Mouse (Mus musculus): Measurements from ENCODE around the gene Strap. TPM values are rescaled to one million over a fixed set of nuclear protein-coding genes. Genes with fewer than 3 reads are reported as not detected.
A peak's percentile ranks its signal among the peaks of the same experiment; 100 is the strongest.
"Not testable (repeated sequence)": the region's sequence is repeated elsewhere in the genome, so short reads cannot be mapped to it uniquely, and the experiment has no call there.

Strap gene
- total RNA-seq (2021): 100 to 1,000 TPM; 131 TPM

DNA sequence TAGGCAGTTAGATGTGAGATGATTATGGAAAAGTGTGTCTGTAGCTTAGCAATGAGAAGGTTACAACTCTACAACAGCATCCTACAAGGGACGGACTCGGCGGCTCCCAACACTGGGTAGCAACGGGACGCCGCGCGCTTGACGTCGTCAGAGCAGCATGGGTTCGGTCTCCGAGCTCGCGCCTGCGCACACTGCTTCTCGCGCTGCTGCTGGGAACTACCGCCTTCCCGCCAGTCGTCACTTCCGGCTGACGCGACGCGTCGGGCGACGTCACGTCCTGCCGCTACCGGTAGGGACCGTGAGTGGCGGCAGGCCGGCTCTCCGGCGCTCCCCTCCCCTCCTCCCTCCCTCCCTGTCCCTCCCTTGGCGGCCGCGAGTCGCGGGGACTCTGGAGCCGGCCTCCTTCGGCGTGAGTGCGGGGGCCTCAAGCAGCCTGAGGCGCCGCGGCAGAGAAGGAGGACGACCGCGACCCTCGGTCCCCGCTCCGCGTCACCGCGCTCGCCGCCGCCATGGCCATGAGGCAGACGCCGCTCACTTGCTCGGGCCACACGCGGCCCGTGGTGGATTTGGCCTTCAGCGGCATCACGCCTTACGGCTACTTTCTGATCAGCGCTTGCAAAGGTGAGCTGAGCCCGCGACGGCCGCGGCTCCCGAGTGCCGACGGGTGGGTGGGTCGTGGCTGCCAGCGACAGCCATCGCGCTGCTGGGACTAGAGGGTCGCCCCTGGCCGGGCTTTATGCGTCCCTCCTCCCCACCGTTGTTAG is at the start of gene Strap:
Strap (plus strand) TSS at position 233 of the 764 bp plus-strand sequence.
- peak; percentile 90 to 97 for DNase-seq (ENCODE audit: extremely low spot score in 1 of 2, low spot score in 2 of 2)
- intact Hi-C loops (cut with DNase I): no loop called here

DNA sequence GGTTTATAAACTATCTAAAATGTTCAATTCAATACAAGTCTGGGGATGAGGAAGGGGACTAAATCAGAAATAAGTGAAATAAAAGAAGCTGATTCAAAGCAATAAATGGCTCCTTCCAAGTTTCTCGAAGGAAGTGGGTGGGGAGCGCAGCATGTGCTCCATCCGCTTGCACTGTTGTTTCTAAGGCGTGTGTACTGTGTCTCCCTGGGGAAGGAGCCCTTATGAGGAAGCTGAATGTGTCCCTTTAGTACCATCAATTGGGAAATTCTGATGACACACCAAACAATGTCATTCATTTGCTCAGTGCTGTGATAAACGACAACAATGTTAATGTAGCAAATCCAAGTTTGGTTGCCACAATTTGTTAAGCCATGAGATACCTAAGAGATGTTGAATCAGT is 47.2 kb upstream of the Strap start:
- intact Hi-C loops (cut with DNase I): no loop called here
- DNase-seq (ENCODE audit: extremely low spot score in 1 of 2, low spot score in 2 of 2): no peak

DNA sequence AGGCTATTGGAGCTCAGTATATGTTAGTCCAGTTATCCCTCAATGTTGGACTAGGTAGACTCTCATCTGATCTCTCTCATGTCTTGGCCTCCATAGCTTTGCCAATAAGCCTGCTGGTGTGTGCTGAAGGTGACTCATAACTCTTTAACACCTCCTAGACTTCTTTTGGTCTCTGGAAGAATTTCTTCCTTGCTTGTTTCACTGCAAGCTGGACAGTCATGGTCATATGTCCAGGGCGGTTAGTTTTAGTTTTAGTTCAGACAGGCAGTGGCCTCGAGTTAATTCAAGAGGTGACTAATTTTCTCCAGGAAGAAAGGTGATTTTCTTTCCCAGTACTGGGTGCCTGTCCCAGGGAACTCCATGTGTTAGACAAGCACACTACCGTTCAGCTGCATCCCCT is 46.8 kb upstream of the Strap start:
- no peak for DNase-seq (ENCODE audit: extremely low spot score in 1 of 2, low spot score in 2 of 2)
- intact Hi-C loops (cut with DNase I): no loop called here

DNA sequence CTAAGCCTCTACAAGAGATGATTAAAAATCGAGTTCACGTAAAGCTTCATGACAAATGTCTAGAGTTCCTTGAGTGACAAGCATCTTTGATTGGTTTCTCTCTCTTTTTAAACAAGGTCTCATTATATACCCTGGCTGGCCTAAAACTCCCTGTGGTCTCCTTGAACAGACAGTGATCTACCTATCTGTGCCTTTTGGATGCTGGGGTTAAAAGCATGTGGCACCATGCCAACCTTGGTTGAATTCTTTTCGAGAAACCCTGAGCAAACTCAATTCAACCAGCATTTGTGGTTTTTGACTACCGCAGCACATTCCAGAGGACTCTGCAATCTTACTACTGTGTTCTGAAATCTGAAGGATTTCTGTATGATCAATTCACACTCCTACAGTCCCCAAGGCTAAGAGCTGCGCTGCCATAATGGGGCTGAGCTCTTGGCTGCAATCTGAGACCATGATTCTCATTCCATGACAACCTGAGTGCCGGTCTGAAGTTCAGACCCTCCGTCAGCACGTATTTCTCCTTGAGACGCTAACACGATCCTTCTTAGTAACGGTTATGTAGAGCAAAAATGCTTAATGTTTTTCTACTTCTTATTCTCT is 46.3 kb upstream of the Strap start:
- intact Hi-C loops (cut with DNase I): no loop called here
- no peak for DNase-seq (ENCODE audit: extremely low spot score in 1 of 2, low spot score in 2 of 2)

DNA sequence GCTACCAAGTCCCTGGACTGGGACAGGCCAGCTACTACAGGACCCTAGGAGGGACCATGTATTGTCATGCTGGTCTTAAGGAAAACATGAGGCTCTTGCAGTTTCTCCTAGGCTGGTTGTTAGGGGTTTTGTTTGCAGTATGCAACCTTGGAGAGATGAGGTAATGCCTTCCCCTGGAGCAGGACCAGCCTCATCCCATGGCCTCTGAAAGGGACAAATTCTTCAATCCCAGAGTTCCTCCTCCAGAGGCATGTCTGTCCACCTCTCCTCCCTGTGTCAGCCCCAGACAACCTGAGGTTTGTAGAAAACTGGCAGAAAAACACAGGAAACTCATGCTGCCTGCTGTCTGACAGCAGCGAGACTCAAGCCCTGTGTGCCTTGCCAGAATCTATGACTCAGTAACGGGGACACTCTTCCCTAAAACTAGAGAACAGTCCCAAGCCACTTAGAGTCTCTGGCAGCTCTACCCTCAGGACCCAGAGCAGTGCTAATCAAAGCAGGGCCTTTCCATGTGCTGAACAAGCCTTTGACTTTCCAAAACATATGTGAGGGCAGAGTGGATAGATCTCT is 44.2 kb upstream of the Strap start:
- no peak for DNase-seq (ENCODE audit: extremely low spot score in 1 of 2, low spot score in 2 of 2)
- intact Hi-C loops (cut with DNase I): no loop called here

DNA sequence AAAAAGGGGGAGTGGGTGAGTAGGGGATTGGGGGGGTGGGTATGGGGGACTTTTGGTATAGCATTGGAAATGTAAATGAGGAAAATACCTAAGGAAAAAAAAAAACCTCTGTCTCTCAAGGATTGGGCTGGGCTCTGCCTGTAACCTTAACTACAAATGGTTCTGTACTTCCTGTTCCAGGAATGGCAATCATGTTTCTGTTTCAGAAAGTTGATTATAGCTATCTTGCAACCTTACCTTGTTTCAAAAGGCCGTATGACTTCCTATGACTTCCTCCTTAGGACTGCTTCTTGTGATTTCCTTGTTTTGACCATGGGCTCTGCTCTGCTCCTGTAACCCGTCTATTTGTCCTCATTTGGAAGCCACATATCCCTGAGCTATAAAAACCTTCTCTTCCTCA is 40.6 kb upstream of the Strap start:
- DNase-seq (ENCODE audit: extremely low spot score in 1 of 2, low spot score in 2 of 2): no peak
- intact Hi-C loops (cut with DNase I): no loop called here

DNA sequence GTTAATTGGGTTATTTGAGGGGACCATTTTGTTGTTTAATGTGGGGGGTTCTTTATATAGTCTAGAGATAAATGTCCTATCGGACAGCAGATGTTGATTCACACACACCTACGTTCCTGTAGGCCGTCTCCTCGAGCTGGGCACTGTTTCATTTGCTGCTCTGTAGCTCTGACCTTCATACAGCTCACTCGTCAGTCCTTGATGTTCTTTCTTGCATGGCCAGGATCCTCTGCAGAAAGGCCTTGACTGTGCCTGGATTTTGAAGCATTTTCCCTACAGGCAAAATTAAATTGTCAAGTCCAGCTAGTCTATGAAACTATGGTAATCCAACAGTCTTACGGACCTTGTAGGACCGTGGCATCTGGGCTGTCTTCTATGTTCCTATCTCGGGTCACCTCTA is 39.8 kb upstream of the Strap start:
- intact Hi-C loops (cut with DNase I): no loop called here

DNA sequence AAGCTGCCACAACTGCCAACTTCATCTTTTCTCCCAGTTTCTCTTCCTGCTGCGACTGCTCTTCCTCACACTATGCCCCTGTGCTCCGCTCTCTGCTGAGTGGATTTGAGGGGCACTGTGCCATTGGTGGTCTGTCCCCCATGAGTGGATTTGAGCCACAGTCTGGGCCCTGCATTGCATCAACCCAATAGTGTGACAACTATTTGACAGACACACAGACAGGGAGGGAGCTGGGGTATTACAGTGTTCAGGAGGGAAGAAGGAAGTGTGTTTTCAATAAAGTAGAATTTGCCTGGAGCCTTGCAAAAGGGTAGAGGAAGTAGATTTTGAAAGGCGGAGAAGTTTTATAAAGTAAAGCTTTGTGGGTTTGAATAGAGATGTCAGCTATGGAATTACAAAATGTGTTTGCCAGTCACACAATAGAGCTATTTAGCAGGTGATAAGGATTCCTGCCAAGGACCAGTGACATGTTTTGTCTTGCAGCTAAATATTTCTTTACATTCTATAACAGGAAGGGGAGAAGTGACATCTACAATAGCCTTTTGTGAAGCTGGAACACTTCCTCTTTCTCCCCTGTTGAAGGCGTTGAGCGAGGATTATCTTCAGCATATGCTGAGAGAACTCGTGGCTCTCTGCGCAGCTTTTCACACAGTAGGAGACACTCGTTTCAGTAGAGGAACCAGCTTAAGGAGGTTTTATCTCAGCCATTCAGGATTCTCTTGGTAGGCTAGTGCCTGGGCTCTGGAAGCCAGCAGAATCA is 38.3 kb upstream of the Strap start:
- DNase-seq (ENCODE audit: extremely low spot score in 1 of 2, low spot score in 2 of 2): no peak
- intact Hi-C loops (cut with DNase I): no loop called here

More for the DNA sequence above, 39.8 kb upstream of the Strap start:
- no peak for DNase-seq (ENCODE audit: extremely low spot score in 1 of 2, low spot score in 2 of 2)

DNA sequence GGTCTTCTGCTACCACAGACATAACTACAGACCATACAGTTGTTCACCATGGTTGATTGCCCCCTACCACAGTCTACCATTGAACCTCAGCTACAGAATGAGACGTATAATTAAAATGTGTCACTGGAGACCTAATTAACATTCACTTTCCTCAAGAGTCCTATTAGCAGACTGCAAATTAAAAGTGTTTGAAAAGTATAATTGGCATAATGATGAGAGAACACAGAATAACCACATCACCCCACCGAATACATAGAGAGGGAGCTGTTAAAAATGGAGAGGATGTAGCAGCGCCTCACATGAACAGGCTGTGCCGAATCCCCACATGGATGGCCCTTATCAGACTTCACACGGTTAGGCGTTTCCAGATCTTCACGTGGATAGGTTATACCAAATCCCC is 35.4 kb upstream of the Strap start:
- DNase-seq (ENCODE audit: extremely low spot score in 1 of 2, low spot score in 2 of 2): no peak
- intact Hi-C loops (cut with DNase I): no loop called here

DNA sequence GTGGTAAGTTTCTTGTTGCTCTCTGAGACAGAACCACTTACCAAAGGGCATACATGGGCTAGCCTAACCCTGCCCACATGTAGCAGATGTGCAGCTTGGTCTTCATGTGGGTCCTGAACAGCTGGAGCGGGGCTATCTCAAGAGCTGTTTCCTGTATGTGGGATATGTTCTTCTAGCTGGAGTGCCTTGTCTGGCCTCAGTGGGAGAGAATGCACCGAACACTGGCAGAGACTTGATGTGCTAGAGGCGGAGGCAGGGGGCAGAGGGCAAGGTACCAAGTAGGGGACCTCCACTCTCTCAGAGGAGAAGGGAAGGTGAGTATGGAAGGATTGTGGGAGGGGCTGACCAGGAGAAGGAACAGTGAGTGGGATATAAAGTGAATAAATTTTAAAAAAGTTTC is 32.7 kb upstream of the Strap start:
- intact Hi-C loops (cut with DNase I): no loop called here
- no peak for DNase-seq (ENCODE audit: extremely low spot score in 1 of 2, low spot score in 2 of 2)

DNA sequence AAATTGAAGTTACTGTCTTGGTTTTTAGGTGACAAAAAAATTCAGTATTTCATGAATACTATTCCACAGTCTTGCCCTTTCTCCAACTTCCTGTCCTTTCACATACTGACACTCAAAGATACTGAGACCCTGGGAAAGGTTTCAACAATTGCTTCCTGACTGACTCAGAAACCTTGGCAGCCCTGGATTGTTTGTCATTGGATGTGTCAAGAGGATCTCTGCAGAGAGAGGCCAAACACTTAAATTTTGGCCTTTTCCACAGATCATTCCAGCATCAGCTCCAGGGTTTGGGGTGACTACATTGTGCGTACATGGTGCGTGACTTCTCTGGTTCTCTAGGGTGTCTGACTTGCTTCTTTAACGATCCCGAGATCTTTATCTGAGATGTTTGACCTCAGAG is 32.0 kb upstream of the Strap start:
- no peak for DNase-seq (ENCODE audit: extremely low spot score in 1 of 2, low spot score in 2 of 2)
- intact Hi-C loops (cut with DNase I): no loop called here

DNA sequence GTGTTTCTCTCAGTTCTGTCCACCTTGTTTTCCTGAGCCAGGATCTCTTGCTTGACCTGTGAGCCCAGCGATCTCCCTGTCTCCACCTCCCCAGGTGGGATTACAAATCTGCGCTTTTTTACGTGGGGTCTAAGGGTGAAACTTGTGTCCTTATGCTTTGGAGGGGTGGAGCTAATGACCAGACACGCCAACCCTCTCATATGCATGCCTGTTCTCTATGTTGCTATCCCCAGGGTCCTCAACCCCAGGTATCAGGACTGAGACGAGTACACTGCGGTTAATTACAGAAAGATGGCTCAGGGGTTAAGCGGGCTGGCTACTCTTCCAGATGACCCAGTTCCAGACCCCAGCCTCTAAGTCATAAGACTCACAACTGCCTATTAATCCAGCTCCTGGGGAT is 31.4 kb upstream of the Strap start:
- DNase-seq (ENCODE audit: extremely low spot score in 1 of 2, low spot score in 2 of 2): no peak
- intact Hi-C loops (cut with DNase I): no loop called here

DNA sequence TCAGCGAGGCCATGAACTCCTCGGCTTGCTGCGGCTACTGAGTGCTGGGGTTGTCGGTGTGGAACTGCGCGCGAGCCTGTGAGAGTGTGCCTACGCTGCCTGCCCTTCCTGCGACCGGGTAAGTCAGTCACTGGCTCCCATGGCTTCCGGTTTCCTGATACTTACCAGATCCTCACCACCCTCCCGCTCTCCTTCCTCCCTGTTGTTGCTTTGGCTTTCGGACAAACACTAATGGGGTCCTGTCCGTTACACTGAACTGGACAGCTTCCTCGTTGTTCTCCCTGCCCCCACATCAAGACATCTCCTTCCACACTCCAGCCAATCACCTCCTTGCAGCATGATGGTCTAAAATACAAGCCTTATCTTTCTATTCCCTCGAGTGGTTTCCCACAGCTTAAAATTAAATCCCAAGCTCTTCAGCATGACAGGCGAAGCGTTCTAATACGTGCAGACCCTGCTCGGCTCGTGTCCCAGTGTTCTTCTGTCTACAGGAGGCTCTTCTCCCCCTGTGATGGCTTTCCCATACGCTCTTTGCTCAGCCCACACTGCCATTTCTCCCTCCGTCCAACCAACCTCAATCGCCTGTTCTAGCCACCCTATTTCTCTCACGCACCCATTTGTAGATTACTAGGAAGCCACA is 30.5 kb upstream of the Strap start:
- intact Hi-C loops (cut with DNase I): no loop called here
- no peak for DNase-seq (ENCODE audit: extremely low spot score in 1 of 2, low spot score in 2 of 2)

DNA sequence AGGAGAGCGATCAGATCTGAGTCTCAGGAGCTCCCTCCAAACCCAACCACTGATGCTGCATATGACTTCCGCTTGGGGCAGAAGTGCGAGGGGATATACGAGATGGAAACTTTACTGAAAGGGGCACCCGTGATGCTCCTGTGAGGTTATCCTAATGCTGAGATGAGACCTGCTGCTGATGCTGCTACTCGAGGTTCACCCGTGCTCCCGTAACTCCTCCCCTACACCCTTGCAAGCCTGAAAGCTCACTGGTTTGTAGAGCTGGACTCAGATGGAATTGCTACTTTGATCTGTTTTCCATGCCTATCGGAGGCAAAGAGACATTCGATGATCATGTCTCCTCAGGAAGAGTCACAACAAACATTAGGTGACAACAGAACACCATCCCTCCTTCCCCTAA is 28.7 kb upstream of the Strap start:
- intact Hi-C loops (cut with DNase I): no loop called here
- no peak for DNase-seq (ENCODE audit: extremely low spot score in 1 of 2, low spot score in 2 of 2)

DNA sequence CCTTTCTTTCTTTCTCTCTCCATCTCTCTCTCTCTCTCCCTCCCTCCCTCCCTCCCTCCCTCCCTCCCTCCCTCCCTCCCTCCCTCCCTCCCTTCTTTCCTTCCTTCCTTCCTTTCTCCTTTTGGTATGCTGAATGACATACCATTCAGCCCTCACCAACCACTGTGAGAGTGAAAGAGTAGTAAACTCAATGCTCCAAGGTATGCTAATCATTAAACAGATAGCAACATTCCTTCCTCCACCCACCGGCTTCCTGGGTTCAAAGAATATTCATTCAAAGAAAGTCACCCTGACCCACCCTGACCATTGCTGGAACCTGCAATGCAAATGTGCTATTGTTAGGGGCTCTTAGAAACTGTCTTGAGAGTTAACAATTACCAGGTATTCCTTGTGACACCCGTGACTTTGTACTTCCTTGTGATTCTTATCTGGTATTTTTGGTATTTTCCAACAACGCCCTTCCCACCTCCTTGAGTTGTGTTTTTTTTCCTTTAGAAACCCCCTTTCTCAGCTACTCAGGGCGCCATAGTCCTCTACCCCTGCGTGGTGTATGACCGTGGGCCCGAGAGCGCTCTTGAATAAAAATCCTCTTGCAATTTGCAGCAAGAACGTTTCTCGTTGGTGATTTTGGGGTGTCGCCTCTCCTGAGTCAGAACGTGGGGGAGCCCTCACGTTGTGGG is 26.0 kb upstream of the Strap start:
- intact Hi-C loops (cut with DNase I); DNase-seq (ENCODE audit: extremely low spot score in 1 of 2, low spot score in 2 of 2): not testable (repeated sequence)

DNA sequence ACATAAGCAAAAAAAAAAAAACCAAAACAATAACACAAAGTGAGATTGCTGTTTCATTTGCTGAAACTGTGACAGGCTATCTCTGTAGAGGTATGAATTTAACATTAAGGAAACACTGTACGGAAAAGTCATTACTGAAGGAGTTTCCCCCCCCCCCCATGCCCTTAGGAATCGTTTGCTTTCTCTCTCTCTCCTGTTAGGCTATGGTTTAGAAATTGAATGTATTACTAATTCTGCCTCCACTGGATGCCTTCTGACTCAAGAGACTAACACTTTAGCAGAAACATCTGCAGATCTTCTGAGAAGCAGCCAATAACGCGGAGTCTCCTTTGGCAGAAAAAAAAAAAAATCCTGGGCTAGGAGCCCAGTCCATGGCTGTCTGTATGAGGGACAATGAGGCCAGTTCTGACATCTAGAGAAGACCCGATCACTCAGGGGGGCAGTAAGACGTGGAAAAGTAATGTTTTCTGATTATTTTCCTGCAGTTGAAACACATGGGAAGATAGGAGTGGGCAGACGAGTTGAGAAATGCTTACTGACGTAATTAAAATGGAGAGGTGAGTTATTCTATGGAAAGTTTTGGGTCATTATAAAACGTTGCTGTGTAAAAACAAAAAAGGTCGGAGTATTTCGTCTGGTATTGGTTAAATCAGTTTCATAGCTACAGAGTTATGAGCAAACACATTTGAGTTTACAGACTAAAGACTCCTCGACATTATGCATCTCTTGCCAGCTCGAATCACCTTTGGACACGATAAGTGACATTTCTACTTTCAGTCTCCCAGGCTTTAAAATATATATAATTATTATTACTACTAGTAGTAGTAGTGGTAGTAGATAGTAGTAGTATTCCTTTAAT is 24.5 kb upstream of the Strap start:
- intact Hi-C loops (cut with DNase I): no loop called here
- no peak for DNase-seq (ENCODE audit: extremely low spot score in 1 of 2, low spot score in 2 of 2)

DNA sequence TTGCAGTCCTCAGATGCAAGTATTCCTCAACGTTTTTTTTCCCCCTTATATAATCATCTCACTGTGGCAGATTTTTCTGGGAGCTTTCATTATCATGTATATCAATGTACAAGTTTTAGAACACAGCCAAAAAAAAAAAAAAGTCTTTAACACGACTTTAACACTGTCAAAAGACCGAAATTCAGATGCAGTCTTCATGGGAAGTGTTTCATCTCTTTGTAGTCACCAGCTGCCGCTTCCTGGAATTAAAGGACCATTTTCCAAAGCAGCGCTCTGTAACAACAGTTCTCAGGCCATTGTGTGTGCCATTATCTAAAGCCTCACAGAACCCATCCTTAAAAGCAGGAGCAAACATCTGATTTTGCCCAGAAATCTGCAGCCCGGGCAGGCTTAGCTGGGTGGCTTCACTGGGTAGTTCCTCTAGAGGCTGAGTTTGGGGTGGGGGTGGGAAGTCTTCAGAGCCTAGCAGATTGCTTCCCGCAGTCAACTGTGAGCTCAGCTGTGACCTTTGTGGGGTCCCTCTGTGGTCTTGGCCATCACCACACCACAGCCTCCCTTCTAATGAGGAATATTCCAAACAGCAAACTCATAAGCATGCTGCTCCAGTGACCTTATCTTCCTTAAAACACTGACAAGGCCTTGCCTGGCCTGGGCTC is 22.1 kb upstream of the Strap start:
- intact Hi-C loops (cut with DNase I): no loop called here
- DNase-seq (ENCODE audit: extremely low spot score in 1 of 2, low spot score in 2 of 2): no peak

DNA sequence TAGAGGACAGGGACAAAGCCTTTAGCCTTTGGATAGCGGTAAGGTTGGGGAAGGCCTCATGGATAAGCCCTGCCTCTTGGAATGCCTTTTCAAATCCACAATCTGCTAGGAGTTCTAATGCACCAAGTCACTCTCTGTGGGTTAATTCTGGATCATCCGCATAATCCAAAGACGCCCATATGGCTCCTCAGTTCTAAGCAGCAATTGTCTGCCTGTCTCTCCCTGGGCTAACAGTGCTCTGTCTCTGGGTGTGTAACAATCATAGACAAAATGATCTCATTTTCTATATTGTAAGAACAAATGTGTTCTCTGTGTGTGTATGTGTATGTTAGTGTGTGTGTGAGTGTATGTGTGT is 21.6 kb upstream of the Strap start:
- no peak for DNase-seq (ENCODE audit: extremely low spot score in 1 of 2, low spot score in 2 of 2)
- intact Hi-C loops (cut with DNase I): no loop called here
